Mouse (Mus musculus) spleen, embryonic (tissue): ENCODE measurements at regions not wholly inside any gene's neighbourhood (a gene's known extent, or its start where the extent isn't known, plus 50 kb on each side); places are given as distances from the start of the nearest gene placed in this dataset.

Experiments used
- CTCF ChIA-PET: fragments of 350-600 bp; sonication (Branson Sonifier 250); formaldehyde crosslinking; loops from one replicate; lab custom pipeline; 2022; lab: Charles Lee

GRCm38 (mm10) chr4:98282275-98282674 is 100.8 kb downstream of the Tm2d1 start:
- CTCF ChIA-PET = no interaction called here

- CTCF ChIA-PET = no interaction called here
Observed at GRCm38 (mm10) chr4:98258336-98258735, 124.8 kb downstream of the Tm2d1 start.

GRCm38 (mm10) chr4:98257711-98258110 is 125.4 kb downstream of the Tm2d1 start:
- CTCF ChIA-PET = no interaction called here

- CTCF ChIA-PET = no interaction called here
Observed at GRCm38 (mm10) chr4:98254856-98255853, 128.0 kb downstream of the Tm2d1 start.

- CTCF ChIA-PET = interaction anchor here (0.6 kb wide), 1 partner anchor 31 kb away, joined by 3 read pairs; no protein-coding TSS in a partner anchor
Observed at GRCm38 (mm10) chr4:98243941-98244929, 138.9 kb downstream of the Tm2d1 start.

GRCm38 (mm10) chr4:98243502-98243901 is 139.6 kb downstream of the Tm2d1 start:
- CTCF ChIA-PET = interaction anchor here (0.6 kb wide), 1 partner anchor 31 kb away, joined by 3 read pairs; no protein-coding TSS in a partner anchor

- CTCF ChIA-PET = no interaction called here
Observed at GRCm38 (mm10) chr4:98241921-98242320, 141.2 kb downstream of the Tm2d1 start.

GRCm38 (mm10) chr4:98240289-98240688 is 142.8 kb downstream of the Tm2d1 start:
- CTCF ChIA-PET = no interaction called here

- CTCF ChIA-PET = interaction anchor here (0.6 kb wide), 1 partner anchor 12 kb away, joined by 18 read pairs; no protein-coding TSS in a partner anchor
Observed at GRCm38 (mm10) chr4:98238075-98238474, 145.0 kb downstream of the Tm2d1 start.

GRCm38 (mm10) chr4:98237475-98237874 is 145.6 kb downstream of the Tm2d1 start:
- CTCF ChIA-PET = interaction anchor here (0.6 kb wide), 1 partner anchor 13 kb away, joined by 18 read pairs; no protein-coding TSS in a partner anchor

- CTCF ChIA-PET = interaction anchor here (0.7 kb wide), 1 partner anchor 22 kb away, joined by 5 read pairs; no protein-coding TSS in a partner anchor
Observed at GRCm38 (mm10) chr4:98236006-98236783, 146.9 kb downstream of the Tm2d1 start.

- CTCF ChIA-PET = no interaction called here
Observed at GRCm38 (mm10) chr4:98228193-98228592, 154.9 kb downstream of the Tm2d1 start.

- CTCF ChIA-PET = no interaction called here
Observed at GRCm38 (mm10) chr4:98224366-98224765, 158.7 kb downstream of the Tm2d1 start.

GRCm38 (mm10) chr4:98223429-98223828 is 159.7 kb downstream of the Tm2d1 start:
- CTCF ChIA-PET = no interaction called here

- CTCF ChIA-PET = no interaction called here
Observed at GRCm38 (mm10) chr4:98221566-98221965, 161.5 kb downstream of the Tm2d1 start.

GRCm38 (mm10) chr4:98215218-98215617 is 167.9 kb downstream of the Tm2d1 start:
- CTCF ChIA-PET = no interaction called here

GRCm38 (mm10) chr4:98207446-98207845 is 175.7 kb downstream of the Tm2d1 start:
- CTCF ChIA-PET = no interaction called here

- CTCF ChIA-PET = no interaction called here
Observed at GRCm38 (mm10) chr4:98206245-98206970, 176.7 kb downstream of the Tm2d1 start.

- CTCF ChIA-PET = interaction anchor here (0.7 kb wide), 1 partner anchor 16 kb away, joined by 4 read pairs; no protein-coding TSS in a partner anchor
Observed at GRCm38 (mm10) chr4:98203129-98203528, 180.0 kb downstream of the Tm2d1 start.

GRCm38 (mm10) chr4:98202232-98202631 is 180.9 kb downstream of the Tm2d1 start:
- CTCF ChIA-PET = no interaction called here
